Mouse (Mus musculus) retina, embryonic 14.5 days (tissue): ENCODE results near the gene Sf3b3.

Experiments used
- DNase-seq: peaks from one replicate; pipeline ENCODE4 v3.0.0-alpha.2; 2015; ENCODE audit warnings: low spot score

The Sf3b3 gene

GRCm38 (mm10) chr8:110775721-110776120 is 70.9 kb downstream of the Sf3b3 start:
- DNase-seq, result no peak

GRCm38 (mm10) chr8:110775316-110775715 is 71.3 kb downstream of the Sf3b3 start:
- peak; percentile 17 for DNase-seq

- no peak for DNase-seq
Measured at GRCm38 (mm10) chr8:110774725-110775124, 71.9 kb downstream of the Sf3b3 start.

- no peak for DNase-seq
Measured at GRCm38 (mm10) chr8:110774047-110774446, 72.5 kb downstream of the Sf3b3 start.

- DNase-seq, result no peak
Measured at GRCm38 (mm10) chr8:110772452-110772851, 74.1 kb downstream of the Sf3b3 start.

GRCm38 (mm10) chr8:110767261-110767660 is 79.3 kb downstream of the Sf3b3 start:
- no peak for DNase-seq

GRCm38 (mm10) chr8:110764671-110765070 is 81.9 kb downstream of the Sf3b3 start:
- DNase-seq, result no peak

- no peak for DNase-seq
Measured at GRCm38 (mm10) chr8:110761988-110762387, 84.6 kb downstream of the Sf3b3 start.

GRCm38 (mm10) chr8:110761185-110761584 is 85.4 kb downstream of the Sf3b3 start:
- no peak for DNase-seq

GRCm38 (mm10) chr8:110760280-110760940 is 86.2 kb downstream of the Sf3b3 start:
- DNase-seq, result no peak
